Mouse (Mus musculus) kidney, postnatal 25 days (tissue): ENCODE data around the gene Thpo.

Experiments
- DNase-seq, 2 experiments: peaks; one replicate each; pipeline ENCODE4 v3.0.0; 2021; ENCODE audit warnings: mixed read lengths in 2 of 2

Thpo gene

DNA sequence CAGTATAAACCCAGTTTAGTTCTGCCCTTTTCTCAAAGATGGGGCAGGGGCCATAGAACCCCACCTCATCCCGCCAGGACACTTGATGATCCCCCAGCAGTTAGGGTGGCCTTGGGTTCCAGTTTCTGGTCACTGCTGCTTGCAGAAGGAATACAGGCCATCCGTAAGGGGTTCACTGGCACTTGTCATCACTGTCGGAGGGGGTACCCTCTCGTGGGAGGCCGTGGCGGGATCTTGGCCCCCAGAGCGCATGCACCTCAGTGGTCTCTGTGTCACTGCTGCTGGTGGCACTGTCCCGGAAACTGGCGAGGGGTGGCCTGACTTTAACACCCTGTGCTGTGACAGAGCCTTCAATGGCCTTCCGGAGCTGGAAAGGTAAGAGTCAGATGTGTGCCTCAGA, 31.2 kb downstream of the Thpo start:
- no peak for DNase-seq

- peak; percentile 77 to 84 for DNase-seq
These were observed 31.8 kb downstream of the Thpo start for GRCm38 (mm10) chr16:20702522-20702893.

DNA sequence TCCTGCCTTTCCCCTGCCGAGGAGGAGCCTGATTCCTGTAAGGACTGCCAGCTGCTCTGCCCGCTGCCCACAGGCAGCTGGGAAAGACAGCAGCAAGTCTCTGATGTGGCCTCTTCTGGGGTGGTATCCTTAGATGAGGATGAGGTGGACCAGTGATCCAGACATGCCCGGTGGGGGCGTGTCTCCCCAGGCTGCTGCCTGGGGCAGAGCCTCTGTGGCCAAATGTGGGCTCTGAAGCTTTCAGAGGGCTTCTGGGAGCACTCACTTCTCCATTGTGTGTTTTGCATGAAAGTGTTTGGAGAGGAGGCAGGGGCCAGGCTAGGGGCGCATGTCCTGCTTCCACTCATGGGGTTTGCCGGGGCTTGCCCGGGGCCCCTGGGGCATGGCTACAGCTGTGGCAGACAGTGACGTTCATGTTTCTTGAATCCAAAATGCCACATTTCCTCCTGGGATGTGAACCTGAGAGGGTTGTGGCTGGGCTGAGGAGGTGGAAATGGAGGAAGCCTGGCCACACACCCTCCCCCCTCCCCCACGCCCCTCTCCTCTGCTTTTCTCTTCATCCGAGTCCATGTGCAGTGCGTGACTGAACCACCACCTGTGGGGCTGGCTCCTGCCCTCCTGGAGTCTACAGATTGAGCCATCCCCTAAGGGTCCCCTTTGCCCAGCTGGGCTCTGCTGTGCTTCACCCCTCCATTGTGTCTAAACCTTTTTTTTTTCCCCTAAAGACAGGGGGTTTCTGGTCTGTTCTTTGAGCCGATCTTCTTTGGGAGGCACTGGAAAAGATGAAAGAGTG, 32.4 kb downstream of the Thpo start:
- no peak for DNase-seq

GRCm38 (mm10) chr16:20701316-20701715, 33.0 kb downstream of the Thpo start:
- no peak for DNase-seq

GRCm38 (mm10) chr16:20700036-20700435, 34.3 kb downstream of the Thpo start:
- no peak for DNase-seq

GRCm38 (mm10) chr16:20699266-20699665, 35.0 kb downstream of the Thpo start:
- DNase-seq, result no peak

- DNase-seq, result peak; percentile 90 to 94
These were observed 38.5 kb downstream of the Thpo start for GRCm38 (mm10) chr16:20695622-20696323.

GRCm38 (mm10) chr16:20694781-20695180, 39.5 kb downstream of the Thpo start:
- DNase-seq, result peak; percentile 22 to 68

- peak; percentile 91 to 93 for DNase-seq
These were observed 41.1 kb downstream of the Thpo start, which contains the start of gene Fam131a for GRCm38 (mm10) chr16:20693111-20693701. Fam131a (plus strand) TSS chr16:20693241.

DNA sequence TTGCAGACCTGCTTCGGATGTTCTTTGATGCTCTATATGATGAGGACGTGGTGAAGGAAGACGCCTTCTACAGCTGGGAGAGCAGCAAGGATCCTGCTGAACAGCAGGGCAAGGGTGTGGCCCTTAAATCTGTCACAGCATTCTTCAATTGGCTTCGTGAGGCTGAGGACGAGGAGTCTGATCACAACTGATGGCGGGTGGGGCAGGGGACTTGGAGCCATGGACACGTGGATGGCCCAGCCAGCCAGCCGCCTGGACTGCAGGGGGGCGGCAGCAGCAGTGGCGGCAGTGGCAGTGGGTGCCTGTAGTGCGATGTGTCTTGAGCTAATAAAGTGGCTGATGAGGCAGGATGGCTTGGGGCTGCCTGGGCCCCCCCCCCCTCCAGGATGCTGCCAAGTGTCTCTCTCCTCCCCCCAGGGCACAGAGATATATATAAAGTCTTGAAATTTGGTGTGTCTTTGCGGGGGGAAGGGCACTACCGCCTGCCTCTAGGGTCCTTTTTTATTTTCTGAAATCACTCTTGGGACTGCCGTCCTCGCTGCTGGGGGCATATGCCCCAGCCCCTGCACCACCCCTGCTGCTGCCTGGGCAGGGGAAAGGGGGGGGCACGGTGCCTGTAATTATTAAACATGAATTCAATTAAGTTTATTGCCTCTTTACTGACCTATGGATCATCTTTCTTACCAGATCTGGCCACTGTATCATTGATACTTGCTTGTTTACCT, 41.9 kb downstream of the Thpo start:
- no peak for DNase-seq

GRCm38 (mm10) chr16:20691617-20692016, 42.7 kb downstream of the Thpo start:
- no peak for DNase-seq

DNA sequence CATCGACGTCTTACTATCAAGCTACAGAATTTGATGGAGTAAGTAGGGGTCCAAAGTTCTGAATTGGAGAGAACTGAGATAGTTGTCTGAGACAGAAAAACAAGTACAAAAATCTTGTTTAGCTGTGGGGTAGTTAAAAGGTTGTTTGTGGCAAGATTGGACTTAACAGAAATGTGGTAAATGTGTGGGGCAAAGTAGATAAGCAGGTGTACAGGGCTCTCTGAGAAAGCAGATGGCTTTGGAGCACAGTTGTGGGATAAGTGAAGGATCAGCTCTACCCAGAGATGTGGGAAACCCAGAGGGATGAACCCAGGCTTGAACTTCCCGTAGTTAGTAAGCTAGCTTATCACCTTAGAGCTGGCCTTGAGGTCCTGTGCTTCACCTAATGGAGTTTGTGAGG, 43.5 kb downstream of the Thpo start:
- no peak for DNase-seq

DNA sequence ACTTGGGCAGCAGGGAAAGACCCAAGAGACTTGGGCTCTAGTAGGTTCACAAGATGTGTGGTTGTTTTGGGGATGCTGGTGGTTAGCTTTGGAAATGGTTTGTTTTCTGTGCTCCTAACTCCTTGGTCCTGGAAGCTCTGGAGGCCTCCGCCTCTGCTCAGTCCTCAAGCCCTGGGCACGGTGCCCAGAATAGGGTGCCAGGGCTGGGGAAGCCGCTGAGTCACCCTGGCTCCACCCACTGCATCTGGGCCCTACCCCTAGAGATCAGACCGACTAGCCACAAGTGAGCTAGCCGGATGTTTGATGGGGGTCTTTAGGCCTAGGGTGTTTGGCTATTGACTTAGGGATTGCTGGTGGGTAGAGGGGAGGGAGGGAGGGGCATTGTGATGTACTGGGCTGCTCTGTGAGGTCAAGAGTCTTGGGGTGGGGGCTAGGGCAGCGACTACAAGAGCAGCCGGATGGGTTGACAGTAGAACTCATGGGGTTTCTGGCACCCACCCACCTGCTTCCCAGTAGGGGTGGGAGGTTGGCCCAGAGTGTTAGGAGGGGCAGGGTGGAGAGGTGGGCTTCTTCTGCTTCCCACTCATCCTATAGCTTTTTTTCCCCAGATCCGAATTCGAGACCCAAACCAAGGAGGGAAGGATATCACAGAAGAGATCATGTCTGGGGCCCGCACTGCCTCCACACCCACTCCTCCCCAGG, 56.2 kb downstream of the Thpo start:
- DNase-seq, result peak; percentile 87 to 92

- DNase-seq, result no peak
These were observed 56.9 kb downstream of the Thpo start for GRCm38 (mm10) chr16:20677380-20677779.

DNA sequence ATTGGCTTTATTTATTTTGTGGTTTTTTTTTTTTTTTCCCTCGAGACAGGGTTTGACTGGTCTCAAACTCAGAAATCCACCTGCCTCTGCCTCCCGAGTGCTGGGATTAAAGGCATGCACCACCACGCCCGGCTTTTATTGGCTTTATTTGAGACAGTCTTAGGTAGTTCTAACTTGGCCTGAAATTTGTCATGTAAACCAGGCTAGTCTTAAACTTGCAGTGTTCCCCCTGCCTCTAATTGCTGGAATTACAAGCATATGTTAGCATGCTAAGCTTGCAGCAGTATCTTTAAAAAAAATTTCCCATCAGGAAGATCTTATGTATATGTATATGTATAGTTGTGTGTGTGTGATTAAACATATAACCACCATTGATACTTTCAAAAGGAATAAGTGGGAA, 57.6 kb downstream of the Thpo start:
- no peak for DNase-seq

DNA sequence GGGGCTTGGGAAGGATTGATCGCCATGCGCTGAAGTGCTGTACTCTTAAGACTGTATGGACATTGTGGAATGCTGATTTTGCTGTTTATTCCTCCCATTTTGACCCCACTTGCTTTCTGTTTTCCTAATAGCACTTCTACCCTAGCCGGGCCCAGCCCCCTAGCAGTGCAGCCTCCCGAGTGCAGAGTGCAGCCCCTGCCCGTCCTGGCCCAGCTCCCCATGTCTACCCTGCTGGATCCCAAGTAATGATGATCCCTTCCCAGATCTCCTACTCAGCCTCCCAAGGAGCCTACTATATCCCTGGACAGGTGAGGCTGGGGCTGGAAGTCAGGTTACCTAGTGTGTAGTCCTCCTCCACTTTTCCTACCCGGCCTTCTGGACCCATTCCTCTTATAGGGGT, 59.1 kb downstream of the Thpo start:
- no peak for DNase-seq
